Comparison of ENCODE assay signal across 9 mouse cellular contexts in the genomic region with DNA sequence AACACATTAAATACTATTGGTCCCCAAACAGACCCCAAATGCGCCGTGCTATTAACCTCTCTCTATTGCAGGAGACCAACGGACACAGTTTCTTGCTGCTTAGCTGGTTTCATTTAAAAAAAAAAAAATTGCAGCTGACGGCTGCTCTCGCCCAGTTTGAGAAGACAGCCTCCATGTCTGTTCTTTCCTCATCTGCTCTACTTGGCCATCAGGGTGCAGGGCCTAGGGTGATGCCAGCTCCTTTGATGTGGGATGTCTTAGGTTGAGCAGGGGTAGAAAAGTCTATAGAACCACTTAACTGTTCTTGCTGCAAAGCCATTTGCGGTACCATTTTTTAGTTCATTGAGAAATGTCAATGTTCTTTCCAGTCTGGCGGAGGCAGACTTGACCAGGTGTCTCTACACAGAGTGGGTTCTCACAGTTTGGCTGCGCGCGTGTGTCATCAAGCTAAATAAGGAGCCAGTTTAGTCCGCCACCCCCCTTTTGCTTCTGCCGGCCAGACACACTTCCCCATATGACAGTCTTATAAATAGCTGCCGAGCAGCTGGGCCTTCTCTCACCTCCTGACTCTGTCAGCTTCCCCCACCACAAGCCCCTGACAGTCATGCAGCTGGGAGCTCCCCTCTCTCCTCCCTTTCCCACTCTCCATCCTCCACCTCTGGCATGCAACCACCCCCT.
DNase-seq lines count a peak whose midpoint lies in the region; ATAC-seq and TF ChIP-seq lines count a peak whose summit lies in the region.
"Had no signal": no experiment of that assay in that cellular context is flagged by ENCODE, and none has a peak within 500 bp of the region (broad histone marks: within the 10 kb centered on the region; RNA-seq: fewer than 3 reads in every experiment).

No protein-coding gene starts in this region.

- H3K4me3 ChIP-seq in heart, embryonic 11.5 days (ENCODE audit: low read depth, low read length), result no peak overlapping the region
- H3K4me3 ChIP-seq in lung, embryonic 14.5 days (ENCODE audit: low read depth, low read length), result no peak overlapping the region
- H3K4me3 ChIP-seq: megakaryocyte, embryonic 14.5 days had no signal

- H3K9me3 ChIP-seq in heart, embryonic 11.5 days (replicated peaks; ENCODE audit: control insufficient read depth, low read length), result no peaks in the 10 kb centered on the region
- H3K9me3 ChIP-seq in lung, embryonic 14.5 days (ENCODE audit: low read depth, low read length), result no peaks in the 10 kb centered on the region

- H3K4me2 ChIP-seq in heart, embryonic 11.5 days, result peak overlapping the region; percentile 11; the same call in 1 of the 2 replicates
- 0 out of 2 replicates have a peak overlapping the region, but pooled peaks have one; percentile 23 for H3K4me2 ChIP-seq in lung, embryonic 14.5 days

- peaks cover 10% of the 10 kb centered on the region; the same call in 1 of the 2 replicates for H3K4me1 ChIP-seq in heart, embryonic 11.5 days (ENCODE audit: control insufficient read depth, insufficient read depth, low read length)
- H3K4me1 ChIP-seq in lung, embryonic 14.5 days (ENCODE audit: insufficient read depth), result no peaks in the 10 kb centered on the region
- H3K4me1 ChIP-seq: megakaryocyte, embryonic 14.5 days had no signal

- no peaks in the 10 kb centered on the region for H3K36me3 ChIP-seq in heart, embryonic 11.5 days (ENCODE audit: control insufficient read depth, insufficient read depth, low read length)
- H3K36me3 ChIP-seq in lung, embryonic 14.5 days (ENCODE audit: insufficient read depth), result no peaks in the 10 kb centered on the region

- WGBS in heart, embryonic 11.5 days (ENCODE audit: insufficient replicate concordance), result 61% methylated on average over 13 of the region's 13 CpGs
- WGBS in lung, embryonic 14.5 days, result 42% methylated on average over 13 of the region's 13 CpGs

- H3K27me3 ChIP-seq in heart, embryonic 11.5 days (ENCODE audit: control insufficient read depth, insufficient read depth, low read length), result no peaks in the 10 kb centered on the region
- no peaks in the 10 kb centered on the region for H3K27me3 ChIP-seq in lung, embryonic 14.5 days (ENCODE audit: insufficient read depth, low read length)
- H3K27me3 ChIP-seq: megakaryocyte, embryonic 14.5 days had no signal

- peak overlapping the region; percentile 46; the same call in 1 of the 2 replicates for H3K27ac ChIP-seq in heart, embryonic 11.5 days (ENCODE audit: low read depth, low read length)
- peak overlapping the region; percentile 34; the same call in 1 of the 2 replicates for H3K27ac ChIP-seq in lung, embryonic 14.5 days (ENCODE audit: low read depth)

- peak; percentile 75 for ATAC-seq in heart, embryonic 11.5 days (replicated peaks; ENCODE audit: insufficient number of reproducible peaks, low FRiP score, low TSS enrichment)
- ATAC-seq in lung, embryonic 14.5 days (ENCODE audit: insufficient read depth), result peak; percentile 99

- peak; percentile 8 for DNase-seq in adrenal gland, postnatal 14 days
- no peak for DNase-seq in adrenal gland, postnatal 10 days
- DNase-seq in brain, adult 2 months (ENCODE audit: low read depth, low spot score), result peak; percentile 94
- peak; percentile 63 for DNase-seq in kidney, postnatal 14 days
- DNase-seq in lung, embryonic 14.5 days, result peak; percentile 87
- DNase-seq in spleen, postnatal 4 days (ENCODE audit: low spot score in 2 of 2), result peak; percentile 53 to 69
- DNase-seq in c-Kit-positive CD71-positive TER-119-positive erythroid progenitor cells, embryonic 14.5 days (ENCODE audit: low spot score), result no peak

- H3K9ac ChIP-seq in heart, embryonic 11.5 days (ENCODE audit: low read depth, low read length), result no peak overlapping the region
- no peak overlapping the region for H3K9ac ChIP-seq in lung, embryonic 14.5 days

- no peak for TF ChIP-seq CTCF in lung, embryonic 14.5 days (IDR thresholded peaks at IDR 0.05; ENCODE audit: low read depth)

Comparison
In these comparisons a context has a peak if more than half of its experiments do, and no peak if none do; other contexts are left out.
1. DNase-seq: peak in adrenal gland, postnatal 14 days (single experiment), brain, adult 2 months (single experiment), kidney, postnatal 14 days (single experiment), lung, embryonic 14.5 days (single experiment) and spleen, postnatal 4 days (2 of 2); none in adrenal gland, postnatal 10 days (single experiment) and c-Kit-positive CD71-positive TER-119-positive erythroid progenitor cells, embryonic 14.5 days (single experiment).